Mouse (Mus musculus) CH12.LX (cell line): ENCODE data around the gene Tmem206. TPM values are rescaled to one million over a fixed set of nuclear protein-coding genes. Genes with fewer than 3 reads are reported as not detected.

Experiments used
- DNase-seq: peaks from one replicate; pipeline ENCODE4 v3.0.0-alpha.2; 2013; ENCODE audit errors: extremely low read depth
- H3K27ac ChIP-seq: 2 replicates; pipeline ENCODE4 v1.5.1; 2012; ENCODE audit warnings: low read depth, mild to moderate bottlenecking, control low read depth, moderate library complexity; ENCODE audit not compliant: insufficient read depth
- H3K27me3 ChIP-seq: replicated peaks from 2 replicates; pipeline ENCODE3; 2012; ENCODE audit warnings: inconsistent platforms
- H3K36me3 ChIP-seq, 2 experiments: replicated peaks in 1 of 2; 2 replicates each; pipeline versions ENCODE3 to v1.6.1; 2012; ENCODE audit warnings: inconsistent platforms in 1 of 2, low read length in 1 of 2, mild to moderate bottlenecking in 1 of 2, mixed read lengths in 1 of 2, moderate library complexity in 1 of 2; ENCODE audit not compliant: control insufficient read depth in 1 of 2, insufficient read depth in 1 of 2
- H3K4me1 ChIP-seq, 2 experiments: 2 replicates each; pipeline ENCODE4 v1.6.1; 2012; ENCODE audit warnings: inconsistent platforms in 1 of 2, moderate library complexity in 1 of 2; ENCODE audit not compliant: insufficient read depth in 2 of 2, control insufficient read depth in 1 of 2
- H3K4me2 ChIP-seq: 2 replicates; pipeline ENCODE4 v1.6.1; 2012; ENCODE audit warnings: low read depth, mild to moderate bottlenecking, control low read depth; ENCODE audit not compliant: poor library complexity, insufficient read depth, severe bottlenecking
- H3K4me3 ChIP-seq, 3 experiments: fragments of 150-350 bp in 1 of 3; sonication (generic) in 1 of 3; replicated peaks in 1 of 3; 2 replicates each; pipeline versions ENCODE3 to v1.5.1; 2011 to 2012; ENCODE audit warnings: low read depth in 2 of 3, low read length in 2 of 3, mild to moderate bottlenecking in 2 of 3, moderate library complexity in 2 of 3, control low read depth in 1 of 3, improper control_type of control experiment in 1 of 3, inconsistent platforms in 1 of 3, mixed read lengths in 1 of 3; ENCODE audit not compliant: poor library complexity in 1 of 3
- H3K79me2 ChIP-seq: replicated peaks from 2 replicates; pipeline ENCODE4 v1.6.1; 2012; ENCODE audit warnings: mild to moderate bottlenecking, moderate library complexity; ENCODE audit not compliant: control insufficient read depth, poor library complexity, insufficient read depth, severe bottlenecking; ENCODE audit errors: extremely low read depth
- H3K9ac ChIP-seq: 2 replicates; pipeline ENCODE4 v1.6.1; 2012; ENCODE audit warnings: low read depth, mild to moderate bottlenecking, control low read depth, moderate library complexity; ENCODE audit not compliant: insufficient read depth
- H3K9me3 ChIP-seq: replicated peaks from 2 replicates; pipeline ENCODE3; 2012; ENCODE audit warnings: low read length, inconsistent platforms, mixed read lengths
- E2F4 ChIP-seq: IDR thresholded peaks from 2 replicates; pipeline ENCODE4 v1.6.1; 2011; ENCODE audit warnings: low read depth, low read length, improper control_type of control experiment; ENCODE audit not compliant: insufficient replicate concordance
- ELF1 ChIP-seq: IDR thresholded peaks from 2 replicates; pipeline ENCODE4 v1.6.1; 2014; ENCODE audit warnings: low read depth, mild to moderate bottlenecking, inconsistent platforms, low read length, improper control_type of control experiment
- EP300 ChIP-seq: IDR thresholded peaks from 2 replicates; pipeline ENCODE4 v1.6.1; 2011; ENCODE audit warnings: low read length, improper control_type of control experiment
- ETS1 ChIP-seq: conservative IDR thresholded peaks from 2 replicates; pipeline ENCODE4 v1.6.1; 2012; ENCODE audit warnings: low read depth, mild to moderate bottlenecking, inconsistent platforms, low read length, improper control_type of control experiment, moderate library complexity
- IRF4 ChIP-seq: IDR thresholded peaks from 2 replicates; pipeline ENCODE4 v1.6.1; 2014; ENCODE audit warnings: low read depth, mild to moderate bottlenecking, inconsistent platforms, low read length, improper control_type of control experiment
- JUND ChIP-seq: conservative IDR thresholded peaks from 2 replicates; pipeline ENCODE4 v1.6.1; 2011; ENCODE audit warnings: low read depth, low read length, improper control_type of control experiment
- MAX ChIP-seq: IDR thresholded peaks from 2 replicates; pipeline ENCODE4 v1.6.1; 2011; ENCODE audit warnings: low read length, improper control_type of control experiment
- MAZ ChIP-seq: IDR thresholded peaks from 2 replicates; pipeline ENCODE4 v1.6.1; 2012; ENCODE audit warnings: low read depth, mild to moderate bottlenecking, inconsistent platforms, low read length, improper control_type of control experiment, moderate library complexity
- MEF2A ChIP-seq: IDR thresholded peaks from 2 replicates; pipeline ENCODE4 v1.6.1; 2014; ENCODE audit warnings: low read depth, mild to moderate bottlenecking, inconsistent platforms, low read length, improper control_type of control experiment, borderline replicate concordance
- MXI1 ChIP-seq: IDR thresholded peaks from 2 replicates; pipeline ENCODE4 v1.6.1; 2011; ENCODE audit warnings: mild to moderate bottlenecking, low read depth, low read length, improper control_type of control experiment
- MYC ChIP-seq: IDR thresholded peaks from 2 replicates; pipeline ENCODE4 v1.6.1; 2011; ENCODE audit warnings: low read depth, mild to moderate bottlenecking, improper control_type of control experiment, low read length
- NELFE ChIP-seq: IDR thresholded peaks from 2 replicates; pipeline ENCODE4 v1.6.1; 2011; ENCODE audit warnings: low read depth, low read length, improper control_type of control experiment
- PAX5 ChIP-seq: IDR thresholded peaks from 2 replicates; pipeline ENCODE4 v1.6.1; 2012; ENCODE audit warnings: low read length, inconsistent platforms, mixed read lengths
- POLR2A ChIP-seq: IDR thresholded peaks from 2 replicates; pipeline ENCODE4 v1.6.1; 2011; ENCODE audit warnings: low read depth, mild to moderate bottlenecking, improper control_type of control experiment, low read length
- POLR2AphosphoS2 ChIP-seq: IDR thresholded peaks from 2 replicates; pipeline ENCODE4 v1.6.1; 2011; ENCODE audit warnings: low read depth, low read length, improper control_type of control experiment
- RCOR1 ChIP-seq: conservative IDR thresholded peaks from 2 replicates; pipeline ENCODE4 v1.6.1; 2012; ENCODE audit warnings: low read depth, mild to moderate bottlenecking, inconsistent platforms, low read length, improper control_type of control experiment
- SIN3A ChIP-seq: IDR thresholded peaks from 2 replicates; pipeline ENCODE4 v1.6.1; 2012; ENCODE audit warnings: low read length, improper control_type of control experiment, inconsistent platforms
- SMC3 ChIP-seq: IDR thresholded peaks from 2 replicates; pipeline ENCODE4 v1.6.1; 2011; ENCODE audit warnings: low read depth, low read length, improper control_type of control experiment
- TBP ChIP-seq: conservative IDR thresholded peaks from 2 replicates; pipeline ENCODE4 v1.6.1; 2011; ENCODE audit warnings: low read depth, low read length, improper control_type of control experiment
- TCF12 ChIP-seq: IDR thresholded peaks from 2 replicates; pipeline ENCODE4 v1.6.1; 2014; ENCODE audit warnings: low read depth, mild to moderate bottlenecking, inconsistent platforms, low read length, improper control_type of control experiment
- UBTF ChIP-seq: IDR thresholded peaks from 2 replicates; pipeline ENCODE4 v1.6.1; 2012; ENCODE audit warnings: low read depth, mild to moderate bottlenecking, inconsistent platforms, low read length, improper control_type of control experiment, moderate library complexity
- ZNF384 ChIP-seq: IDR thresholded peaks from 2 replicates; pipeline ENCODE4 v1.6.1; 2012; ENCODE audit warnings: low read depth, low read length, improper control_type of control experiment, inconsistent platforms
- dilution Hi-C: fragments of 300-500 bp; cut with MboI; formaldehyde crosslinking; loops from 2 replicates; pipeline ENCODE4 v1.14.3; 2020; ENCODE audit warnings: low sequenced_read_pairs; ENCODE audit not compliant: extremely low pct_unique_long_range_greater_than_20kb, extremely low pct_ligation_motif_present
- in situ Hi-C: fragments of 300-500 bp; cut with MboI; formaldehyde crosslinking; loops from 3 replicates; pipeline ENCODE4 v1.14.3; 2019; ENCODE audit warnings: low sequenced_read_pairs, low pct_ligation_motif_present, low pct_unique_long_range_greater_than_20kb, mixed read lengths
- polyA plus RNA-seq: library from polyadenylated mRNA; unstranded; fragments of >175 nt; gene quantifications from 2 replicates; pipeline ENCODE4 v1.2.1, GENCODE M21; 2012; ENCODE audit warnings: low read depth; ENCODE audit not compliant: insufficient read length
- total RNA-seq, 2 experiments: library from RNA; depleted of rRNA; stranded (reverse); fragments of 300-350 nt in 1 of 2; fragments of >200 nt in 1 of 2; gene quantifications; 2 replicates each; pipeline ENCODE4 v1.2.3; 2012 to 2014

The Tmem206 gene
- total and polyA plus RNA-seq, 3 experiments, result 13.1 to 16.4 (median 15.4) TPM

DNA sequence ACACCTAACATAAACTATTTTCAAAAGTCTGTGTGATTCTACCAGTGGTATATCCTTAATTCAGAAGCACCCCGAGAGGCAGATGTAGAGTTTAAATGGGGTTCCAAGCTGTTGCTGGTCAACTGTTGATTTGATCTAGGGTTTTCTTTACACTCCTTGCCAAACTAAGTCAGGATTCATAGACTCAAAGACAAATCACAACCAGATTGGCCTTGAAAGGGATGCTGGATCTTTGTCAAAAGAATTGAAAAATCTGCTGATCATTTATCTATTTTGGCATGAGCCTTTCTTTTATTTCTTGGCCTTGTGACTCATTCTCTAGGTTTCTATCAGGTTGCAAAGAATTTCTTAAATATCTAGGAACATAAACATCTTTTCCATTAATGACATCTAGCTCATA lies 69.5 kb downstream of the Tmem206 start:
- no peak for TF ChIP-seq MAX
- TF ChIP-seq SIN3A, result peak; percentile 43; the same call in 1 of the 2 replicates
- TF ChIP-seq IRF4, result no peak
- TF ChIP-seq E2F4, result no peak
- TF ChIP-seq MEF2A, result no peak
- TF ChIP-seq POLR2AphosphoS2, result no peak
- no peak for TF ChIP-seq MYC
- no peak for TF ChIP-seq RCOR1
- TF ChIP-seq MXI1, result no peak
- dilution Hi-C loops, result no loop called here
- H3K9ac ChIP-seq, result peak overlapping the region; percentile 87
- no peaks in the 10 kb centered on the region for H3K9me3 ChIP-seq
- peak overlapping the region; percentile 86 for H3K4me2 ChIP-seq
- H3K27ac ChIP-seq, result no peak overlapping the region
- DNase-seq, result no peak
- H3K27me3 ChIP-seq, result no peaks in the 10 kb centered on the region
- H3K36me3 ChIP-seq, result no peaks in the 10 kb centered on the region
- H3K79me2 ChIP-seq, result peaks cover 51% of the 10 kb centered on the region
- H3K4me3 ChIP-seq, result peak overlapping the region; percentile 89 to 93 (median 91)
- in situ Hi-C loops, result loop anchor here (10.0 kb wide), 1 partner anchor 150 kb away; no protein-coding TSS in a partner anchor
- H3K4me1 ChIP-seq, result peaks cover 0 to 24% of the 10 kb centered on the region in 2 experiments; a peak in 2 of 4 replicates

DNA sequence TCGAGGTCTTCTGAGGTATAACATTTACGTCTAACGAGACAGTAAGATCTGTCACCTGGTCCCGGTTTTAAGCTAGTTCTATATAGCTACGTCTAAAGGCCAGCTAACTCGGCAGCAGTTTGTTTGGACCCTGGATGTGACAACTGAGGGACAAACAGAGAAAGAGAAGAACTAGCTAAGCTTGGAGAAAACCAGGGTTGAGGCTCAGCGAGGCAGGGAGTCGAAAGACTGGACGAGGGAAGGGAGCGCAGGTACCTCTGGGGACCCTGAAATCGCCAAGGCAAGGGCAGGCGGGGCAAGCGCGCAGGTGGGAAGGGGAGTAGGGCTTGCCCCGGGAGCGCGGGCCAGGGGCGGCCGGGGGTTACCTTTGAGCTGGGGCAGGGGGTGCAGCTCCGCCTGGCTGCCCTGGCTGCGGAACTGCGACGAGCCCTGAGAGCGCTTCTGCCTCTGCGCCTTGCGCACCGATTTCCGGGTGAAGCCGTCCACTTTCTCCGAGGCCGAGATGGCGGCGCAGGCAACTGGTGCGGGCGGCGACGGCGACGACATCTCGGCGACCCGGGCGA lies 70.2 kb downstream of the Tmem206 start:
- dilution Hi-C loops, result no loop called here
- no peak for DNase-seq
- no peak for TF ChIP-seq MYC
- no peak for TF ChIP-seq MAZ
- no peak for TF ChIP-seq SMC3
- no peak for TF ChIP-seq POLR2A
- TF ChIP-seq PAX5, result no peak
- TF ChIP-seq IRF4, result 0 out of 2 replicates have a peak, but pooled peaks have one; percentile 15
- peak; percentile 34; the same call in 1 of the 2 replicates for TF ChIP-seq UBTF
- no peak for TF ChIP-seq EP300
- TF ChIP-seq E2F4, result no peak
- TF ChIP-seq JUND, result no peak
- no peak for TF ChIP-seq ZNF384
- 0 out of 2 replicates have a peak, but pooled peaks have one; percentile 16 for TF ChIP-seq NELFE
- TF ChIP-seq RCOR1, result no peak
- TF ChIP-seq MEF2A, result no peak
- no peak for TF ChIP-seq TCF12
- TF ChIP-seq SIN3A, result 0 out of 2 replicates have a peak, but pooled peaks have one; percentile 21
- no peak for TF ChIP-seq POLR2AphosphoS2
- no peak for TF ChIP-seq ETS1
- peak; percentile 72 for TF ChIP-seq ELF1
- TF ChIP-seq TBP, result no peak
- no peak for TF ChIP-seq MAX
- Histone ChIP-seq H3K36me3 (no peaks in the 10 kb centered on the region), H3K9me3 (no peaks in the 10 kb centered on the region), H3K4me2 (peak overlapping the region; percentile 86; the same call in 1 of the 2 replicates), H3K79me2 (peaks cover 43% of the 10 kb centered on the region), H3K9ac (peak overlapping the region; percentile 87), H3K4me1 (peaks cover 0 to 24% of the 10 kb centered on the region in 2 experiments; a peak in 2 of 4 replicates), H3K4me3 (peak overlapping the region; percentile 89 to 93 (median 91)), H3K27me3 (no peaks in the 10 kb centered on the region), H3K27ac (peak overlapping the region; percentile 68)
- in situ Hi-C loops, result loop anchor here (10.0 kb wide), 1 partner anchor 149 kb away; no protein-coding TSS in a partner anchor
